Mouse (Mus musculus): ENCODE results near the gene Rnf145. TPM values are rescaled to one million over a fixed set of nuclear protein-coding genes. Genes with fewer than 3 reads are reported as not detected.
A peak's percentile ranks its signal among the peaks of the same experiment; 100 is the strongest.

Rnf145 gene
- polyA plus RNA-seq, 1 experiment from 2014 or later: 74.4 TPM

GRCm38 (mm10) chr11:44504146-44504545, 14.6 kb upstream of the Rnf145 start:
- no peaks in the 10 kb centered on the region for H3K27me3 ChIP-seq (replicated peaks; ENCODE audit: control insufficient read depth, insufficient read depth, low read length)
- peaks cover 4% of the 10 kb centered on the region for H3K4me1 ChIP-seq (replicated peaks; ENCODE audit: control insufficient read depth, insufficient read depth, low read length)
- 89% methylated on average over 7 of the region's 7 CpGs for WGBS
- no peak overlapping the region for H3K4me2 ChIP-seq
- ATAC-seq (replicated peaks; ENCODE audit: low FRiP score): no peak
- no peak overlapping the region for H3K27ac ChIP-seq (ENCODE audit: low read depth, low read length)
- DNase-seq (ENCODE audit: low spot score): no peak
- H3K36me3 ChIP-seq (ENCODE audit: control insufficient read depth, insufficient read depth, low read length): no peaks in the 10 kb centered on the region
- no peaks in the 10 kb centered on the region for H3K9me3 ChIP-seq (ENCODE audit: control insufficient read depth, low read length)
- H3K9ac ChIP-seq (ENCODE audit: low read depth, low read length): no peak overlapping the region
- no peak overlapping the region for H3K4me3 ChIP-seq (ENCODE audit: low read depth, low read length)

GRCm38 (mm10) chr11:44504761-44505160, 14.0 kb upstream of the Rnf145 start:
- no peak overlapping the region for H3K27ac ChIP-seq (ENCODE audit: low read depth, low read length)
- ATAC-seq (replicated peaks; ENCODE audit: low FRiP score): no peak
- no peak overlapping the region for H3K4me2 ChIP-seq
- no peaks in the 10 kb centered on the region for H3K9me3 ChIP-seq (ENCODE audit: control insufficient read depth, low read length)
- no peaks in the 10 kb centered on the region for H3K36me3 ChIP-seq (ENCODE audit: control insufficient read depth, insufficient read depth, low read length)
- DNase-seq (ENCODE audit: low spot score): no peak
- no peak overlapping the region for H3K9ac ChIP-seq (ENCODE audit: low read depth, low read length)
- WGBS: 84% methylated on average over 3 of the region's 3 CpGs
- H3K27me3 ChIP-seq (replicated peaks; ENCODE audit: control insufficient read depth, insufficient read depth, low read length): no peaks in the 10 kb centered on the region
- H3K4me1 ChIP-seq (replicated peaks; ENCODE audit: control insufficient read depth, insufficient read depth, low read length): peaks cover 7% of the 10 kb centered on the region
- H3K4me3 ChIP-seq (ENCODE audit: low read depth, low read length): no peak overlapping the region

GRCm38 (mm10) chr11:44508876-44509275, 9.9 kb upstream of the Rnf145 start:
- Histone ChIP-seq H3K4me1 (replicated peaks; ENCODE audit: control insufficient read depth, insufficient read depth, low read length) (peaks cover 37% of the 10 kb centered on the region), H3K4me3 (ENCODE audit: low read depth, low read length) (no peak overlapping the region), H3K9me3 (ENCODE audit: control insufficient read depth, low read length) (no peaks in the 10 kb centered on the region), H3K27me3 (replicated peaks; ENCODE audit: control insufficient read depth, insufficient read depth, low read length) (no peaks in the 10 kb centered on the region), H3K9ac (ENCODE audit: low read depth, low read length) (peak overlapping the region; percentile 12; the same call in 1 of the 2 replicates), H3K27ac (ENCODE audit: low read depth, low read length) (peak overlapping the region; percentile 90), H3K4me2 (peak overlapping the region; percentile 50), H3K36me3 (ENCODE audit: control insufficient read depth, insufficient read depth, low read length) (no peaks in the 10 kb centered on the region)
- 31% methylated on average over 4 of the region's 4 CpGs for WGBS
- ATAC-seq (replicated peaks; ENCODE audit: low FRiP score): peak; percentile 88
- peak; percentile 57 for DNase-seq (ENCODE audit: low spot score)

- Histone ChIP-seq H3K36me3 (ENCODE audit: control insufficient read depth, insufficient read depth, low read length) (no peaks in the 10 kb centered on the region), H3K9me3 (ENCODE audit: control insufficient read depth, low read length) (no peaks in the 10 kb centered on the region), H3K4me1 (replicated peaks; ENCODE audit: control insufficient read depth, insufficient read depth, low read length) (peaks cover 41% of the 10 kb centered on the region), H3K27ac (ENCODE audit: low read depth, low read length) (peak overlapping the region; percentile 90), H3K4me3 (ENCODE audit: low read depth, low read length) (no peak overlapping the region), H3K27me3 (replicated peaks; ENCODE audit: control insufficient read depth, insufficient read depth, low read length) (no peaks in the 10 kb centered on the region), H3K9ac (ENCODE audit: low read depth, low read length) (no peak overlapping the region), H3K4me2 (peak overlapping the region; percentile 50)
- DNase-seq (ENCODE audit: low spot score) (no peak), ATAC-seq (replicated peaks; ENCODE audit: low FRiP score) (no peak)
- WGBS: 64% methylated on average over 2 of the region's 2 CpGs
Observed at GRCm38 (mm10) chr11:44509906-44510305, 8.9 kb upstream of the Rnf145 start.

GRCm38 (mm10) chr11:44510371-44510770, 8.4 kb upstream of the Rnf145 start:
- H3K4me3 ChIP-seq (ENCODE audit: low read depth, low read length): no peak overlapping the region
- ATAC-seq (replicated peaks; ENCODE audit: low FRiP score) (no peak), DNase-seq (ENCODE audit: low spot score) (no peak)
- no peaks in the 10 kb centered on the region for H3K9me3 ChIP-seq (ENCODE audit: control insufficient read depth, low read length)
- 73% methylated on average over 7 of the region's 7 CpGs for WGBS
- H3K4me1 ChIP-seq (replicated peaks; ENCODE audit: control insufficient read depth, insufficient read depth, low read length): peaks cover 41% of the 10 kb centered on the region
- peak overlapping the region; percentile 90 for H3K27ac ChIP-seq (ENCODE audit: low read depth, low read length)
- H3K9ac ChIP-seq (ENCODE audit: low read depth, low read length): no peak overlapping the region
- H3K27me3 ChIP-seq (replicated peaks; ENCODE audit: control insufficient read depth, insufficient read depth, low read length): no peaks in the 10 kb centered on the region
- no peaks in the 10 kb centered on the region for H3K36me3 ChIP-seq (ENCODE audit: control insufficient read depth, insufficient read depth, low read length)
- H3K4me2 ChIP-seq: peak overlapping the region; percentile 50; the same call in 1 of the 2 replicates

GRCm38 (mm10) chr11:44512044-44513025, 6.4 kb upstream of the Rnf145 start:
- Histone ChIP-seq H3K9me3 (ENCODE audit: control insufficient read depth, low read length) (no peaks in the 10 kb centered on the region), H3K27ac (ENCODE audit: low read depth, low read length) (peak overlapping the region; percentile 90), H3K4me1 (replicated peaks; ENCODE audit: control insufficient read depth, insufficient read depth, low read length) (peaks cover 45% of the 10 kb centered on the region), H3K36me3 (ENCODE audit: control insufficient read depth, insufficient read depth, low read length) (no peaks in the 10 kb centered on the region), H3K9ac (ENCODE audit: low read depth, low read length) (peak overlapping the region; percentile 31; the same call in 1 of the 2 replicates), H3K27me3 (replicated peaks; ENCODE audit: control insufficient read depth, insufficient read depth, low read length) (no peaks in the 10 kb centered on the region), H3K4me2 (peak overlapping the region; percentile 32), H3K4me3 (ENCODE audit: low read depth, low read length) (no peak overlapping the region)
- DNase-seq (ENCODE audit: low spot score) (no peak), ATAC-seq (replicated peaks; ENCODE audit: low FRiP score) (peak; percentile 85)
- WGBS: 47% methylated on average over 14 of the region's 14 CpGs

- Histone ChIP-seq H3K4me1 (replicated peaks; ENCODE audit: control insufficient read depth, insufficient read depth, low read length) (peaks cover 42% of the 10 kb centered on the region), H3K4me3 (ENCODE audit: low read depth, low read length) (no peak overlapping the region), H3K27ac (ENCODE audit: low read depth, low read length) (peak overlapping the region; percentile 90), H3K4me2 (peak overlapping the region; percentile 33), H3K27me3 (replicated peaks; ENCODE audit: control insufficient read depth, insufficient read depth, low read length) (no peaks in the 10 kb centered on the region), H3K9me3 (ENCODE audit: control insufficient read depth, low read length) (no peaks in the 10 kb centered on the region), H3K36me3 (ENCODE audit: control insufficient read depth, insufficient read depth, low read length) (no peaks in the 10 kb centered on the region), H3K9ac (ENCODE audit: low read depth, low read length) (no peak overlapping the region)
- WGBS: 30% methylated on average over 2 of the region's 2 CpGs
- DNase-seq (ENCODE audit: low spot score): no peak
- peak; percentile 76 for ATAC-seq (replicated peaks; ENCODE audit: low FRiP score)
Observed at GRCm38 (mm10) chr11:44513026-44513422, 5.7 kb upstream of the Rnf145 start.

GRCm38 (mm10) chr11:44514666-44515065, 4.1 kb upstream of the Rnf145 start:
- no peak for DNase-seq (ENCODE audit: low spot score)
- Histone ChIP-seq H3K4me1 (replicated peaks; ENCODE audit: control insufficient read depth, insufficient read depth, low read length) (peaks cover 39% of the 10 kb centered on the region), H3K9me3 (ENCODE audit: control insufficient read depth, low read length) (no peaks in the 10 kb centered on the region), H3K4me2 (no peak overlapping the region), H3K36me3 (ENCODE audit: control insufficient read depth, insufficient read depth, low read length) (no peaks in the 10 kb centered on the region), H3K27ac (ENCODE audit: low read depth, low read length) (no peak overlapping the region), H3K9ac (ENCODE audit: low read depth, low read length) (no peak overlapping the region), H3K4me3 (ENCODE audit: low read depth, low read length) (no peak overlapping the region), H3K27me3 (replicated peaks; ENCODE audit: control insufficient read depth, insufficient read depth, low read length) (no peaks in the 10 kb centered on the region)
- ATAC-seq (replicated peaks; ENCODE audit: low FRiP score): no peak
- WGBS: 61% methylated on average over 2 of the region's 2 CpGs

- H3K4me2 ChIP-seq: no peak overlapping the region
- no peaks in the 10 kb centered on the region for H3K9me3 ChIP-seq (ENCODE audit: control insufficient read depth, low read length)
- WGBS: 44% methylated on average over 1 of the region's 1 CpGs
- H3K27ac ChIP-seq (ENCODE audit: low read depth, low read length): no peak overlapping the region
- ATAC-seq (replicated peaks; ENCODE audit: low FRiP score) (no peak), DNase-seq (ENCODE audit: low spot score) (no peak)
- H3K4me3 ChIP-seq (ENCODE audit: low read depth, low read length): no peak overlapping the region
- no peak overlapping the region for H3K9ac ChIP-seq (ENCODE audit: low read depth, low read length)
- peaks cover 28% of the 10 kb centered on the region for H3K4me1 ChIP-seq (replicated peaks; ENCODE audit: control insufficient read depth, insufficient read depth, low read length)
- no peaks in the 10 kb centered on the region for H3K36me3 ChIP-seq (ENCODE audit: control insufficient read depth, insufficient read depth, low read length)
- no peaks in the 10 kb centered on the region for H3K27me3 ChIP-seq (replicated peaks; ENCODE audit: control insufficient read depth, insufficient read depth, low read length)
Observed at GRCm38 (mm10) chr11:44516362-44516761, 2.4 kb upstream of the Rnf145 start.

Data from liver, embryonic 11.5 days (tissue).